Mouse (Mus musculus): ENCODE results near the gene Usp30. TPM values are rescaled to one million over a fixed set of nuclear protein-coding genes. Genes with fewer than 3 reads are reported as not detected.

The Usp30 gene
- total RNA-seq, 1 experiment from 2014 or later: 10.6 TPM

DNA sequence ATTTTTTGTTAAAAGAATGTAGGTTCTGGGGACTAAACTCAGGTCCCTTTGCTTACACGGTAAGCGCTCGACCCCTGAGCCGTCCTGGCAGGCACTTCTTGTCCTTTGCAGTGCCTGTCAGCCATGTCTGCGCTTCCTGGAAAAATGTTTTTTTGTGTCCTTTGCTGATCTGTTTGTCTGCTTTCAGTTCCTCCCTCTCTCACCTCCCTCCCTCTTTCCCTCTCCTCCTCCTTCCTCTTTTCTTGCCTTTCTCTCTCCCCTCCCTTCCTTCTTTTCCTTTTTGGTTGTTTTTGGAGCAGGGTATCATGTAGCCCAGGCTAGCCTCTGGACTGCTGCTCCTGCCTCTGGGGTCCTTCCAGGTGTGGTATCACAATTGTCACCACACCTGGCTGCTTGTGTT is 49.8 kb downstream of the Usp30 start:
- ATAC-seq (ENCODE audit: extremely low read depth, insufficient number of reproducible peaks, low FRiP score, poor library complexity, severe bottlenecking): no peak

DNA sequence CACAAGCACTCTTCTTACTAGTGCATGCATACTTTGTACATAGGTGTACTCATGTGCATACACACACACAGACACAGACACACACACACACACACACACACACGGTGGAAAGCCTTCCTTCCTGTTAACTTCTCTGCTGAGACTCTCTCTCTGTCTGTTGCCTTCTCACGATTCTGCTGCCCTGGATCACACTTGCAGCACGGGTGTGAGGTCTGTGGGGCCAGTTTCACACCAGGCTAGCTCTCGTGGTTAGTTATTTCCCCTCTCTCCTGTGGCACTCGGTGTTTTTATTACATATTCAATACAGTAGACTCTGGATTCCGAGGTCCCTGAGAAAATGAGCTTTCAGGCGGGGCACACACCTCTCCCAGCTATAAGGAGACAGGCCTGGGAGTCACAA is 51.3 kb downstream of the Usp30 start:
- no peak for ATAC-seq (ENCODE audit: extremely low read depth, insufficient number of reproducible peaks, low FRiP score, poor library complexity, severe bottlenecking)

DNA sequence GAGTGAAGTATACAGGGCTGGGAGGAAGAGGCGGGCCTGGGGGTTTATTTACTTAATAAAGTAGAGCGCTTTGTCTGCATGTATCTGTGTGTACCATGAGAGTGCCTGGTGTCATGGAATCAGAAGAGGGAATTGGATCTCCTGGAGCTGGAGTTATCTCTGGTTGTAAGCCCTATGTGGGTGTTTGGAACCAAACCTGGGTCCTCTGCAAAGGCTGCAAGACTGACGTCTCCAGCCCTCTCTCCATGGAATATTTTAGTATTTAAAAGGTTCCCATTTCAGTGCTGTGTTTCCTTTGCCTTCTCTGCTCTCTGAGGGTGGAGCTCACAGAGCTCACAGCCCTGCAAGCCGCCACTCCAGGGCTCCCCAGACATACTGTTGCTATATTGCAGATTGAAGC is 54.5 kb downstream of the Usp30 start:
- no peak for ATAC-seq (ENCODE audit: extremely low read depth, insufficient number of reproducible peaks, low FRiP score, poor library complexity, severe bottlenecking)

DNA sequence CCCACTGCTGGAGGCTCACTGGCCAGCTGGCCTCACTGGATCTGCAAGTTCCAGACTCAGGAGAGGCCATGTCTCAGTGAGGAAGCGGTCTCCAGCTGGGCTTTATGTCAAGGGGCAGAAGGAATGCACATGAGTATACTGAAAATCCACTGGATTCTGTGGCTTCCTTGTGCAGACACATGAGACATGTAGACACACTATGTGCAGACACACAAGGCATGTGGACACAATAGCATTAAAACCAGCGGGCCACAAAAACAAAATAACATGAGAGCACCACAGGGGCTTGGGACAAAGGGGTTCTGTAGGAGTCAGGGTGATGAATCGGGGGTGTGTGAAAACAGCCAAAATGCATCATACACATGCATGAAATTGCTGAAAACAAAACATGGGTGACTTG is 60.7 kb downstream of the Usp30 start:
- ATAC-seq (ENCODE audit: extremely low read depth, insufficient number of reproducible peaks, low FRiP score, poor library complexity, severe bottlenecking): no peak

DNA sequence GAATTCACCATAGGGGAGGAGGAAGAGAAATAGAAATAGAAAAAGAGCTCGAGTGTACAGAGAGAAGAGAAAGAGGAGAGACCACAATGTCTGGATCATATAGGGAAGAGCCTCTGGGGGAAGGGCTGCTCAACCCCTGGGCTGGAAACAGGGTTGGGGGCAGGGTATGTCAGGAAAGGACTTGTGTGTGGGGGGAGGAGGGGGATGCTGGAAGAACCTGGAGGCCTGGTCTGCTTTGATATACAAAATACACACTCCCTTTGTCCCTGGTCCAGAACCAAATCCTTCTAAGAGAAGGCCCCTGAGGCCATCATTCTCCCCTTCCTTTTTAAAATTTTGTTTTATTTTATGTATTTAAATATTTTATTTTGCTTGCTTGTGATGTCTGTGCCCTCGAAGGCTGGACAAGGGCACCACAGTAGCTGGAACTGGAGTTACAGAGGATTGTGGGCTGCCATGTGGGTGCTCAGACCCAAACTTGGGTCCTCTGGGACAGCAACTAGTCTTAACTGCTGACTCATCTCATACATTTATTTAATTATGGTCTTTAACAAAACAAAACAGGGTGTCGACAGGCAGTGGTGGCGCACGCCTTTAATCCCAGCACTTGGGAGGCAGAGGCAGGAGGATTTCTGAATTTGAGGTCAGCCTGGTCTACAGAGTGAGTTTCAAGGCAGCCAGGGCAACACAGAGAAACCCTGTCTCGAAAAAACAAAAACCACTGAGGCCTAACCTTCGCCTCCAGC is 61.4 kb downstream of the Usp30 start:
- ATAC-seq (ENCODE audit: extremely low read depth, insufficient number of reproducible peaks, low FRiP score, poor library complexity, severe bottlenecking): no peak

DNA sequence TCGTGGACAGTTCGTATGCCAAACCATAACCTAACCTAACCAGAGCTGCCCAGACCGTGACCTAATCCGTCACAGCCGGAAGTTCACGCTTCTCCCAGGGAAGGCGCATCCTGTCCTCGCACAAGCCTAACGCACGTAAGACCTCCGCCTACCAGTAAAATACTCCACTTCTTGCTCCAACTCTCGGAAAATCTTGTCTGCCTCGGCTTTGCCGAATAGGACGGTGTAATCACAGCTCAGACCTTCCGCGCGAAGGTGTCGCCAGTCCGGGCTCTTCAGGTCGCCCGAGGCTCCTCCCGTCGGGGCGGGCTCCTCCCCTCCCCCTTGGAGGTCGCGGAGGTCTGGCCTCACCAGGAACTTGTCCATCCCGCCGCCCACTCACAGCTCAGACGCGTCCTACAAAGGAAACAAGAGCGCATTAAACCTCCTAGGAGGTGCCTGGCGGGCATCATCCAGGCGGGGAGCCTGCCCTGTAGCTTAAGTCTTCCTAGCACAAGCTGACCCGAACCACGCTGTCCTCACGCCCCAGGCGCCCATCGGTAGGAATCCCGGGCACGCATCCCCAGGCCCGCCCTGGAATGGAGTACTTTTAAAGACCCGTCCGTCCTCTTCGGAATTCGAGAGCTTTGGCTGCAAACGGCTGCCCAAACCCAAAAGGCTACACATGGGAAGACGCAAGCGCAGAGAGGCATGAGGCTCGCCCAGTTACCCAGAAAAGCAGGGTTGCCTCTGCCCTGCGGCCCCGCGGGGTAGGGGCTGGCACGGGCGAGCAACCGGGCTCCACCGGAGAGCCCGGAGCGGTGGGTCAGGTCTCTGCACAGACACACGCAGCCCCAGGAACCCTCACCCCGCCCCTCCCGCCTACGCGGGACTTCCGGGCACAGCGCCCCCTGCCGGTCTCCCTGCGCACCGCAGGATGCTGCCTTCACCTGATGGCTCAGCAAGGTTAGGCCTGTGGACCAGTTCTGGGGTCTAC is 62.4 kb downstream of the Usp30 start, which contains the start of gene Alkbh2:
TSS of gene Alkbh2 (minus strand) at position 845 of the 976 bp plus-strand sequence.
- ATAC-seq (ENCODE audit: extremely low read depth, insufficient number of reproducible peaks, low FRiP score, poor library complexity, severe bottlenecking): peak; percentile 36

DNA sequence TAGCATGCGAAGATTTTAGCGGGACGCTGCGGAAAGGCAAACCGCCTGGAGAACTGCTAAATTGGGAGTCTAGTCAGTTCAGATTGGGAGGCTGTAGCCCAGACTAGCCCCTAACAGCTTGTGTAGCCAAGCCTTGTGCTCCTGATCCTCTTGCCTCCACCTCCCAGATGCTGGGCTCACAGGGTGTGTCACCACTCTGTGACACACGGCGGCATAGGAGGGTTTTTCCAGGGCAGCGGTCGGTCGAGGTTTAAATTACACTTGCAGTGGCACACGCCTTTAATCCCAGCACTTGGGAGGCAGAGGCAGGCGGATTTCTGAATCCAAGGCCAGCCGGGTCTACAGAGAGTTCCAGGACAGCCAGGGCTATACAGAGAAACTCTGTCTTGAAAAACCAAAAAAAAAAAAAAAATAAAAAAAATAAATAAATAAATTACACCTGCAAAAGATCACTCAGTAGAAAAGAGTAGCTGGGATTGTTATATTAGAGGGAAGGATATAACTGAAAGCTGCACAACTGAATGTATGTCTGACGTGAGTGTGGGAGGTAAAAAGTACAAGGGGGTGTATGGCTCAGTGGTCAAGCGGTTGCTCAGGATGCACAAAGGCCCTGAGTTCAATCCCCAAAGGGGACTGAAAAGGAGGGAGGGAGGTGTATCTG is 64.4 kb downstream of the Usp30 start:
- ATAC-seq (ENCODE audit: extremely low read depth, insufficient number of reproducible peaks, low FRiP score, poor library complexity, severe bottlenecking): no peak

DNA sequence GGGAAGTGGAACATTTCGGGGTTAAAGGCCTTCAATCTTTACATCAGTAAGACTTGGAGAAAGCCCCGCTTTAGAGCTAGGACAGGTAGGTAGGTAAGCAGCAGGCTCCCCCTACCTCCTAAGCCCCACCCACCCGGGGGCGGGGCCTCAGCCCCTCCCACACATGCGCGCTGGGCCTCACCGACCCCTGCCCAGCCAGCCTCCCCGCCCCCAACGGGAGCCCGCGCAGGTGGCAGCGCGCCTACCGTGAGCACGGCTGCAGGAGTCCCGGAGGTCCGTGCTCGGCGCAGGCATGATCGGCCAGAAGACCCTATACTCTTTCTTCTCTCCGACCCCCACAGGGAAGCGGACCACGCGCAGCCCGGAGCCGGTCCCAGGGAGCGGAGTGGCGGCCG is 64.9 kb downstream of the Usp30 start, which contains the start of gene Ung:
TSS of gene Ung (plus strand) at position 176 of the 395 bp plus-strand sequence.
- ATAC-seq (ENCODE audit: extremely low read depth, insufficient number of reproducible peaks, low FRiP score, poor library complexity, severe bottlenecking): no peak

DNA sequence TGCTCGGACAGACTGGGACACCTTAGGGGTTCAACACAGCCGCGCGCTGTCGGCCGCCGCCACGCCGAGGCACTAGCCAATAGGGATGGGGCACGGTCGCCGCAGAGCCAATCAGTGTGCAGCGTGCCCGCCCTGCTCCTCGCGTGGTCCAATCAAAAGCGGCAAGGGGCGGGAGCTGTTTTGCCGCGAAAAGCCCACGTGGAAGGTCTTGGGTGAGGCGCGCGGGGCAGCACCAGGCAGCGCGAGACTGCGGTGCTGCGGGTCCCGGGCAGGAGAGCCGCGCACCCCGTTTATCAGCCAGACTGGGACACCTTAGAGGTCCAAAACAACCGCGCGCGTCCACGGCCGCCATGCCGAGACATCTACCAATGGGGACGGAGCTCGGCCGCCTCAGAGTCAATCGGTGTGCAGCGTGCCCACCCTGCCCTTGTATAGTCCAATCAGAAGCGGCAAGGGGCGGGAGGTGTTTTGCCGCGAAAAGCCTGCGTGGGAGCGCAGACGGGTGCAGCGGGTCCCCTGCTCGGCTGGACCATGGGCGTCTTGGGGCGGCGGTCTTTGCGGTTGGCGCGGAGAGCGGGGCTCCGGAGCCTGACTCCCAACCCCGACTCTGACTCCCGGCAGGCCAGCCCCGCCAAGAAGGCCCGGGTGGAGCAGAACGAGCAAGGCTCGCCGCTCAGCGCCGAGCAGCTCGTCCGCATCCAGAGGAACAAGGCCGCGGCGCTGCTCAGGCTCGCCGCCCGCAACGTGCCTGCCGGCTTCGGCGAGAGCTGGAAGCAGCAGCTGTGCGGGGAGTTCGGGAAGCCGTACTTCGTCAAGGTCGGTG is 65.6 kb downstream of the Usp30 start:
- peak; percentile 79 for ATAC-seq (ENCODE audit: extremely low read depth, insufficient number of reproducible peaks, low FRiP score, poor library complexity, severe bottlenecking)

DNA sequence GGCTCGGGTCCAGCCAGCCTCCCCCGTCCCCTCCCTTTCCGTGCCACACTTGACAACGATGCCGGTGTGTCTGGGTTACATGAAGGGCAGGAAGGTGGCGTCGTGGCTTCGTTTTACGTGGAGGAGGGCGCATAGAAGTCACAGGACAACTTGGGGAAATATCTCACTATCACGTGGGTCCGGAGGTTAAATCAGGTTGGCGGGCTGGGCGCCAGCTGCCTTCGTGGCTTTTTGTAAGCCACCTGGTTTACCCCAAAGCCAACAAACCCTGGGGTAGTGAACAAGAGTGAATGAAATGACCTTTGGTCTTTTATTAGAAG is 66.2 kb downstream of the Usp30 start:
- peak; percentile 14; the same call in 1 of the 2 replicates for ATAC-seq (ENCODE audit: extremely low read depth, insufficient number of reproducible peaks, low FRiP score, poor library complexity, severe bottlenecking)

DNA sequence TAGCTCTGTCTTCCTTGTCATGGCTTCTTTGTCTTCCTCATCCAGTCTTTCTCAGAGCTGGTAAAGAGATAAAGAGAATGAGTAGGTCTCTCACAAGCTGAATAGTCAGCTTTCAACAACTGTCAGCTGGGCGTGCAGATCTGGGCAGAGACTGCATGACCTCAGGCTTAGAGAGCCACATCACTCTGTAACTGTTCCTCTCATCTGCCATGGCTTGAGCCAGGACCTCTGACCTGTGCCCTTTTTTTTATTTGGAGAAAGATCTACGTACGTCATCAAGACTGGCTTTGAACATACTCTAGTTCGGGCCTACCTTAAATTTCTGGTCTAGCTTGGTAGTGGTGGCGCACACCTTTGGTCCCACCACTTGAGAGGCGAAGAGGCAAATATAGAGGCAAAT is 67.6 kb downstream of the Usp30 start:
- no peak for ATAC-seq (ENCODE audit: extremely low read depth, insufficient number of reproducible peaks, low FRiP score, poor library complexity, severe bottlenecking)

DNA sequence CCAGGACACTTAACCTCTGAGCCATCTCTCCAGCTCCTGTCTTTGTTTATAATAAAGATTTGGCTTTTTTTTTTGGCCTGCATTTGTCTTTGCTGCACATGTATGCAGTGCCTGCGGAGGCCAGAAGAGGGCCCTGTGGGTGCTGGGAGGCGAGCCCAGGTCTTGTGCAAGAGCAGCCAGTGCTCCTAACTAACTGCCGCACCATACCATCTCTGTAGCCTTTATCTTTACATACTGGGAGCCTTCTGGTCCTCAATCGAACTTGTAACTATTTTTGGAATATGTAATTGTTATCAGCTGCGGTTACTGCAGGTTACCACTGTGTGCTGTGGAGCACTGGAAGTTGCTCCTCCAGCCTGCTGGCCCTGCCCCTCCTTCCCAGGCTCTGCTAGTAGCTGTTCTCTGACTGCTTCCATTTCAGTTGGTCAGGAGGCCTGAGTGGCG is 68.9 kb downstream of the Usp30 start:
- no peak for ATAC-seq (ENCODE audit: extremely low read depth, insufficient number of reproducible peaks, low FRiP score, poor library complexity, severe bottlenecking)

DNA sequence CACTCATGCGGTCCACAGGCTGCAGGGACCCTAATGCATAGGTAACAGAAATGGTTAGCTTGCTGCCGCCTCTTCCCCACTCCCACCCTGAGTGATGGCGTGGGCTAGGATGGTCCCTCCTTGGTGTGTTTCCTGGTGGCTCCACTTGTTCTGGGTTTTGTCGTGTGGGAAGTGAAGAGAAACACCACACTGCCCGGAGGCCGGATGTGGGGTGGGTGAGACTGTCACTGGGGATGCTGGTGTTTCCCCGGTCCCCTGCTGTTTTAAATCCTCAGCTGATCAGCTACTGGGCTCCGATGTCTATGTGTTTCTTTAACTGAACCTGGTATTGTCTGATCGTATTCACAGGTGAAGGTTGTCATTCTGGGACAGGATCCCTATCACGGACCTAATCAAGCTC is 70.3 kb downstream of the Usp30 start:
- no peak for ATAC-seq (ENCODE audit: extremely low read depth, insufficient number of reproducible peaks, low FRiP score, poor library complexity, severe bottlenecking)

DNA sequence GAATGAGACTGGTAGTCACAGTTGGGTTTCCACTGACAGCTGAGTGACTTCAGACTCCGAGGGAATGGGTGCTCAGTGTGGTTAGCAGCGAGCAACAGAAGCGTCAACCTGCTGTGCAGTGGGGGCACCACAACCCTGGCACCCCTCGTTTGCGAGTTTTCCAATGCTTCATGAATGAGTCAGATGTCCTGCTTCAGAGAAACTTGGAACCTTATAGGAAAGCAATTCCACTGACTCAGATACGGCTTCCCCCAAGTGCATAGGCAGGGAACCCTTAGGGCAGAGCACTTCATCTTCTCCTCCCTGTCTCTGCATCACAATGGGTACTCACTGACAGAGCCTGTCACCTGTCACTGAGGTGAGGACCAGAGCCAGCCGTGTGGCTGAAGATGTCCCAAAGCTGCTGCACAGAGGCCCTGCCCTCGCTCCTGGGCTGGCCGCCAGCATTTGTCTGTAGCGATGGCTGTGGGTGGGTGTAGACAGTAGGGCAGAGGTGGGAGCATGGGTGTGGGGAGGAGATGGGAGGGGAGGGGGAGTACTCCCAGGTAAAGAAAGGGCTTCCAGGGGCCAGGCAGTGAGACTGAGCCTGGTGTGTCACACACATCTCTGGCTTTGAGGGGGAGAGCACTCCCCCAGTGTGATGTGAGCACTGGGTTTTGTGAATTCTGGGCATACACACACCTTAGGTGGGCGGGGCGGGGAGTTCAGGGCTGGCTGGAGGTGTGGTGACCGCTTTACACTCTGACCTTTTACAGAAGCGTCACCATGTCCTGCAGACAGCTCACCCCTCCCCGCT is 72.4 kb downstream of the Usp30 start:
- ATAC-seq (ENCODE audit: extremely low read depth, insufficient number of reproducible peaks, low FRiP score, poor library complexity, severe bottlenecking): no peak

DNA sequence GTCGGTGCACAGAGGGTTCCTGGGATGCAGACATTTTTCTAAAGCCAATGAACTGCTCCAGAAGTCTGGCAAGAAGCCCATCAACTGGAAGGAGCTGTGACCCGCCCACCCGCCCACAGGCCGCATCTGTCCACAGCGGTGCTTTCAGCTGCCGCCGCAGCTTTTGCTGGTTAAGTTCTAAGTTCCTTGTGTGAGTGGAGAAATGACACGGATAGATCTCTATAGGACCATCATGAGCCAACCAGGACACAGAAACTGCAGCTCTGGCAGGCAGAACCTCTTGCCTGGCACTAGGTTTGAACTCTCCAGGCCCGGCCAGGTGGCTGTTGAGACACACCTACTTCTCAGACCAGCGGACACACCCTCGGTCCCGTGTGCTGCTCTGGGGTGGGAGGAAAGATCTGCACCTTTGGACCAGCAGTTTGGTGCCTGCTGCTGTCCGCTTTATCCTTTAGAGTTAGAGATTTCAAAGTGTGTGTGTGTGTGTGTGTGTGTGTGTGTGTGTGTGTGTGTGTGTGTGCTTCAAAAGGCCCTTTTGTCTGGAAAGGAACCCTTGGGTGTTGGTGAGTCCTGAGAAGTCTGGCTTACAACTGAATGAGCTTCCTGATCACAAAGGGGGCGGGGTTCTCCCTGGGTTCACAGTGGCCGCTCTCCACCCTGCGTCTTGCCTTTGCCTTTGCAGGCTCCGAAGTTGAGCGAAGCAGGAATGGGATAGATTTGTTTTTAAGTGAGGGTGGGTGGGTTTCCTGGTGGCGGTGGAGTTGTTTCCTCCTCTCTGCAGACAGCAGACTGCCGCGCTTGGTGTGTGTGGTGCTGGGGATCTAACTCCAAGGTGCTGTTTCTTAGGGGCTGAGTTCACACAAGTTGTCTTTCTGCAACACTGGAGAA is 73.3 kb downstream of the Usp30 start:
- no peak for ATAC-seq (ENCODE audit: extremely low read depth, insufficient number of reproducible peaks, low FRiP score, poor library complexity, severe bottlenecking)

DNA sequence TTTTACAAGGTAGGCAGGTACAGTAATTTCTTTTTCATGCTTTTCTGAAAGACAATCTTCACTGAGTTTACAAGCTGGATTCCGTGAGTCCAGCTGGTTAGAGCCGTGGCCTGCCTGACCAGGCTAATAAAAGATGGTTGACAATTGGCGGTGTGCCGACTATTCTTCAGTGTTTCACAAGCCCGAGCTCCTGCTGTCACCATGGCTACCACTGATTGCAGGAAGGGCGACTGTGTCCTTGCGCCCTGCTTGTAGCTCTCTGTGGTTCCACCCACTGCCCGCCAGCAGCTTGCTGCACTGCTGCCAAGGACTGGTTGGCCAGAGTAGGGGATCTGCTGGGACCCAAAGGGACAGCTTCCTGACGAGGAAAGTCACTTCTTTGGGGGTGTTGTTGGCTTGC is 73.9 kb downstream of the Usp30 start:
- no peak for ATAC-seq (ENCODE audit: extremely low read depth, insufficient number of reproducible peaks, low FRiP score, poor library complexity, severe bottlenecking)

Measured in neutrophil, adult 5-6 weeks (primary cell).